Mouse (Mus musculus) macrophage (primary cell): ENCODE measurements around the gene 2210408I21Rik. TPM values are rescaled to one million over a fixed set of nuclear protein-coding genes. Genes with fewer than 3 reads are reported as not detected.
"Not testable (repeated sequence)": the region's sequence is repeated elsewhere in the genome, so short reads cannot be mapped to it uniquely, and the experiment has no call there.

ENCODE experiments used
- H3K27ac ChIP-seq: fragments of 350-480 bp; formaldehyde crosslinking; 2 replicates; pipeline ENCODE4 v1.9.0; 2021
- H3K36me3 ChIP-seq: fragments of 350-480 bp; formaldehyde crosslinking; 2 replicates; pipeline ENCODE4 v1.9.0; 2021; ENCODE audit errors: inconsistent target
- H3K4me3 ChIP-seq: fragments of 350-480 bp; formaldehyde crosslinking; 2 replicates; pipeline ENCODE4 v1.9.0; 2021; ENCODE audit errors: inconsistent target
- H3K79me2 ChIP-seq: fragments of 350-480 bp; formaldehyde crosslinking; 2 replicates; pipeline ENCODE4 v1.9.0; 2021; ENCODE audit errors: inconsistent target
- WGBS: methylation state at CpG from one replicate; pipeline ENCODE4 v1.1.7; 2026; ENCODE audit warnings: inconsistent platforms; ENCODE audit not compliant: missing documents; 5-methylcytosine and 5-hydroxymethylcytosine counted together
- polyA plus RNA-seq: library from polyadenylated mRNA; stranded (reverse); fragments of 250-400 nt; gene quantifications from 3 replicates; pipeline ENCODE4 v1.2.4, GENCODE M21; 2018; ENCODE audit warnings: inconsistent platforms
- total RNA-seq, 78 experiments: library from RNA; depleted of rRNA; stranded (reverse); fragments of 250-400 nt; gene quantifications; 1 replicate in 9 of 78; 2 replicates in 24 of 78; 3 replicates in 43 of 78; 4 replicates in 2 of 78; pipeline ENCODE4 v1.2.4; 2018; ENCODE audit warnings: inconsistent platforms in 56 of 78

2210408I21Rik gene
- total RNA-seq (2018; cell fraction: chromatin; rRNA removed), result 10 to 100 TPM in 24 of 26 experiments, 1 to 10 TPM in 2; 7.4 to 35.7 (median 21.8) TPM
- total RNA-seq (2018; cell fraction: cytosol; rRNA removed), result 1 to 10 TPM; 2.2 to 5.5 (median 4.1) TPM
- 10 to 100 TPM in 17 of 26 experiments, 1 to 10 TPM in 9; 4.2 to 21.4 (median 11.0) TPM for total RNA-seq (2018; cell fraction: nucleus; rRNA removed)
- polyA plus RNA-seq, result 2.0 to 2.4 TPM (median 2.1 TPM) in 3 replicates

DNA sequence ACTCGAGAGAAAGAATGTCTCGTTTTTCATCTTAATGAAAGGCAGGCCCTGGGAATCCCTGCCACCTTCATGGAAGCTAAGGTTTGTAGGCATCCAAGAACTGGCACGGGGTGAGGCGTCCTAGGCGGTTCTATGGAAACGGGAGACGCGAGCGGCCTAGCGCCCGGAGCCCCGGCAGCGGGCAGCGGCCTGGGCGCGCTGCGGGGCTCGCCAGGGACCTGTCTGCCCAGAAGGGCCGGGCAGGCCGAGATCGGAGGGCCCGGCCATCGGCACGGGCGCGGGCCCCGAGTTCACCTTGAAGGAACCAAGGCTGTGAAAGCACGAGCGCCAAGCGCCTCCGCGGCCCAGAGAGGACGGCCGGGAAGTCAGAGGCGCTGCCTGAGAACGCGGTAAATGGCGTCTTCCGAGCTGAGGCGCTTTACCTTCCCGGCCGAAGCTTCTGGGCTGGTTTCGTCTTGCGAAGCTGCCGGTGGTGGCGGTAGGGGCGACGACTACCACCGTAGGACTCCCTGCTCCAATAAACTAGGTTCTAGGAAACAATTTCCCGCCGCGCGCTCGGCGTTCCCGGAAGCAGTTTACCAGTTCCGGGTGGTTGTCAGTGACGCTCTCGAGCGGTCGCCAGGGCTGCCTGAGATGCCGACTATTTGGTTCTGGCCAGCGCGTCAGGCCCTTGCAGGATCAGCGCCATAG is at the start of gene 2210408I21Rik, which contains the start of gene Slf1:
2210408I21Rik (plus strand) TSS at position 610 of the 690 bp plus-strand sequence.
Slf1 (minus strand) TSS at position 543 of the 690 bp plus-strand sequence.
- no peaks in the 10 kb centered on the region for H3K36me3 ChIP-seq
- H3K79me2 ChIP-seq, result peaks cover 32% of the 10 kb centered on the region; the same call in 1 of the 2 replicates
- under 1% methylated on average over 64 of the region's 65 CpGs for WGBS
- H3K4me3 ChIP-seq, result peak within 1 kb of the TSS; percentile 61
- H3K27ac ChIP-seq, result no peak within 1 kb of the TSS

DNA sequence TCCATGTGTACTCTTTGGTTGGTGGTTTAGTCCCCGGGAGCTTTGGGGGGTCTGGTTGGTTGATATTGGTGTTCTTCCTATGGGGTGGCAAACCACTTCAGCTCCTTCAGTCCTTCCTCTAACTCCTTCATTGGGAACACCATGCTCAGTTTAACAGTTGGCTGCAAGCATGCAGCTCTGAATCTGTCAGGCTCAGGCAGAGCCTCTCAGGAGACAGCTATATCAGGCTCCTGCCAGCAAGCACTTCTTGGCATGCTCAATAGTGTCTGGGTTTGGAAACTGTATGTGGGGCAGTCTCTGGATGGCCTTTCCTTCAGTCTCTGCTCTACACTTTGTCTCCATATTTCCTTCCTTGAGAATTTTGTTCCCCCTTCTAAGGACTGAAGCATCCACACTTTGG is 42.5 kb upstream of the 2210408I21Rik start:
- H3K27ac ChIP-seq, H3K4me3 ChIP-seq, H3K36me3 ChIP-seq, H3K79me2 ChIP-seq: not testable (repeated sequence)
- WGBS, result 100% methylated on average over 1 of the region's 1 CpGs

DNA sequence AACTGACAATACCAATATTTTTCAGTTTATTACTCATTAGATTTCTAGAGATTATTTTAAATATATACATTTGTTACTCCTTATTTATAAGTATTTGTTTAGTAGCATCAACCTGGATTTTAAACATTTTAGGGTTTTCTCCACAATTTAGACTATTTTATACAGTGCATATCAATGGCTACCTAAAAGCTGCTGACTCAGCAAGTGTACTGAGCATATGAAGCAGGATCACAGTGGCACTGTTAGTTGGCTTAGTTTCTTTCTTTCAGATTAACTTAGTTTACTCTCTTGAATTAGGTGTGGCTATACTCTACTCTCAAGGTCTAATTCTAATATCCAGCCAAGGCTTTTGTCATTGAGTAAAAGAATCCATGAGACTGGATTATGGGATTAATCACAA is 27.6 kb upstream of the 2210408I21Rik start:
- H3K4me3 ChIP-seq, result no peak overlapping the region
- H3K27ac ChIP-seq, result no peak overlapping the region
- no peaks in the 10 kb centered on the region for H3K79me2 ChIP-seq
- no peaks in the 10 kb centered on the region for H3K36me3 ChIP-seq

DNA sequence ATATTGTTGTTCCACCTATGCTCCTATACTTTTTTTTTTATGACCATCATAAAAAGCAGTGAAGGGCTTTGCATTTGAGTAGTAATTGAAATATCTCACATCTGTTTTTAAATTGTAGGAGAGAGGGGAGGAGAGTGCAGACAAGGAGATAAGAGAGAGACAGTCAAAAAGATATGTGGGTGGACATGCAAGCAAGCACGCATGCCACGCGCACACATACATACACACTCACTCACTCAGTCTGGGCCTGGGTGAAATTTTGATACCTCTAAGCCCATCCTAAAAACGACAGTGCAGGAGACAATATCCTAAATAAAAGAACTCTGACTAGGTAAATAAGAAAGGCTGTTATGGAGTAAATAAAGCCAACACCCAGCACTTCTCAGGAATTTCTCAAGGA is 16.6 kb upstream of the 2210408I21Rik start:
- Histone ChIP-seq H3K79me2 (no peaks in the 10 kb centered on the region), H3K4me3 (no peak overlapping the region), H3K36me3 (no peaks in the 10 kb centered on the region), H3K27ac (no peak overlapping the region)
- WGBS, result 89% methylated on average over 4 of the region's 4 CpGs

DNA sequence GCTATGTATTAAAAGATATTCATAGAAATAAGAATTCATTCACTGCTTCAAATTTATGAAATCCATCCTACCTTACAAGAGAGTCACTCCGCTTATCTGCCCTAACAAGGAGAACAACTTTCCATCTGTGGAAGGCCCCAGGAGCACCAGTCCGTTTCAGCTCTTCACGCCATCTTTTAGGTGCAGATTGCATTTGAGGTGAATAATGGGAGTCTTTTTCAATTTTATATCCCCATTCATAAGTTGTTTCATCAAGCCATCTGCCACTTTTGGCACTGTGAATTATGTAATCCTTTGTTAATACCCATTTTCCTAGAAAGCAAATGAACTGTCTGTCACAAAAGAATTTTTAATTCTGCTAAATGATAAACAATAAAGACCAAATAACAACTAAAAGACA is 10.2 kb upstream of the 2210408I21Rik start:
- Histone ChIP-seq H3K36me3 (no peaks in the 10 kb centered on the region), H3K4me3 (no peak overlapping the region), H3K27ac (no peak overlapping the region), H3K79me2 (no peaks in the 10 kb centered on the region)
- WGBS, result 97% methylated on average over 3 of the region's 3 CpGs

DNA sequence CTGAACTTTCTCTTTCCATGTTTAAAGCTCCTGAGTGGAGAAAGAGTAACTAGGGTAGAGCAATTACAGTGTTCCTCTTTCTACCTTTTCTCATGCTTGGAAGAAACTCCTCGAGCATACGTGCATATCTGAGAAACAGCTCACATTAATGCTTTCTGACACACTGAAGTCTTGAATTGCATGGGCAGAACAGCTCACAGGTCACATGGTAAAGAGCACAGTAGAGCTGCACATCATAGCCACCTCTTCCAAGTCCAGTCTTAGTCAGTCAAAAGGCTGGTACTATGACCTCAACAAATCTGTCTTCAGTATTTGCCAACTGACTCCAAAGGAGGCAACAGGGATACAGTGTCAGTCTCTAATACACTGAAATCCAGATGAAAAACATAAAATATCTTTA is 7.1 kb upstream of the 2210408I21Rik start:
- no peak overlapping the region for H3K27ac ChIP-seq
- 68% methylated on average over 2 of the region's 2 CpGs for WGBS
- H3K79me2 ChIP-seq, result peaks cover 17% of the 10 kb centered on the region; the same call in 1 of the 2 replicates
- no peak overlapping the region for H3K4me3 ChIP-seq
- no peaks in the 10 kb centered on the region for H3K36me3 ChIP-seq

DNA sequence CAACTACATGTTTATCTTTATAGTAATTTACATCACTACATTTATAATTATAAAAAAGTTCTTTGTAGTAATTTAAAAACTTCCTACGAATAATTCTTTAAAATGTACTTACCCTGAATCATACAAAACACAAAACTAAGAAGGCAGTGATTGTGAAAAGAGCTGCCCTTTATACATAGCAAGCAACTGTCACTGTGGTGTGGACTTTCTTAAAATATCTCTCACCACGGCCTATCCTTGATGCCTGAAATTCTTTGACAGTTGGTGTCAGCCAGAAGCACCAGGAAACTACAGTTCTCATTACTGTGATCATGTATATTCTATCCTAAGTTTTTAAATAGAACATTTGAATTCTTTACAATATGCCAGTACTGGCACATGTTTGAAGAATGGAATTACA is 4.2 kb upstream of the 2210408I21Rik start:
- WGBS, result 51% methylated on average over 2 of the region's 2 CpGs
- Histone ChIP-seq H3K27ac (no peak overlapping the region), H3K4me3 (no peak overlapping the region), H3K36me3 (no peaks in the 10 kb centered on the region), H3K79me2 (peaks cover 32% of the 10 kb centered on the region; the same call in 1 of the 2 replicates)

DNA sequence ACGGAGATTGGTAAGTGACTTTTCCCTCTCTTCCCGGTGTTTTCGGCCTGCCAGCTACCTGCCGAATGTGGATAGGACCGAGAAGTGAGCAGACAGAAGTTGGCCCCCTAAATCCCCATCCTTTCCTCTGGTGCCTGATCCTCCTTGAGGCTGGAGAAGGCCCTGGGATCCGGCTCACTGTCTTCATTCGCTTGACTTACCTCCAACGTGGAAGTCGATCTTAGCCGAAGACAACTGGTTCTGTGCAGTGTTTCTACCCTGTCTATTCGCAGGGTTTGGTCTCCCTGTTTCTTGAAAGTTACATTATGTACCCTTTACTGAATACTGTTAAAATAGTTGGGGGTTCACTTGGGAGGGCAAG is 261 bp downstream of the 2210408I21Rik start:
- Histone ChIP-seq H3K79me2 (peaks cover 32% of the 10 kb centered on the region; the same call in 1 of the 2 replicates), H3K27ac (no peak overlapping the region), H3K36me3 (no peaks in the 10 kb centered on the region), H3K4me3 (peak overlapping the region; percentile 61)
- whole genome bisulfite sequencing, result 2% methylated on average over 11 of the region's 11 CpGs

DNA sequence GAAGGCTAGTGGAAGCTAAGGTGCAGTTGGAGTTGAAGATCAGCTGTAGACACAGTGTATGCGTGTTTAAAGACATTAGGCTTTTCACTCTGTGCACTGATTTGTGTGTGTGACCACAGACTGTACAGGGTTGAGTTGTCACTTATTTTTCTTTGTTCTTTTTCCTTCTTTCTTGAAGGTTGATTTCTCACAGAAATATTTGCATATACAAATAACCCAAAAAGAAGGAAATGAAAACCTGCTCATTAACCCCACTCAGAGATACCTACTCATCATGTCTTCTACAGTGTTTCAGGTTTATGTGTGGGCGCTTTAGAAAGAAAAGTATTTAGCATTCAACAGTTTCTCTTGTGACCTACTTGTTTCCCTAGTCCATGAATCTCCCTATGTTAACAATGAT is 5.5 kb downstream of the 2210408I21Rik start:
- H3K4me3 ChIP-seq, result no peak overlapping the region
- 93% methylated on average over 2 of the region's 2 CpGs for WGBS
- no peak overlapping the region for H3K27ac ChIP-seq
- H3K79me2 ChIP-seq, result no peaks in the 10 kb centered on the region
- H3K36me3 ChIP-seq, result no peaks in the 10 kb centered on the region

DNA sequence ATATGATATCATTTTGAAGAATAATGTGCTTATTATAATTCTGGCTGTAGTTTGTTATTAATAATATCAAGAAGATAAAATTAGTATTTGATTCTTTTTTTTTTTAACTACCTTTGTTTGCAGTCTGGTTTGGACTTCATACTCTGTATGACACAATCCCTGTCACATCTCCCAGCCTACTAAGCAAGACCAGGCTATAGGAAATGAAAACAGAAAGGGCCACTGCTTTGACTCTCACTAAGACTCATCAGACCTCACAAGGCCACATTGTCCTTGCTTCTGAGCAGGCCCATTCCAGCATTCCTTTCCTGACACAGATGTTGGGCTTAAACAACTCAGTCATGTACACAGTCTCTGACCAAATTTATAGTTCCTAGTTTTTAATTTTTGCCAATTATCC is 42.6 kb downstream of the 2210408I21Rik start:
- H3K79me2 ChIP-seq, result no peaks in the 10 kb centered on the region
- no peak overlapping the region for H3K27ac ChIP-seq
- H3K4me3 ChIP-seq, result no peak overlapping the region
- H3K36me3 ChIP-seq, result no peaks in the 10 kb centered on the region

DNA sequence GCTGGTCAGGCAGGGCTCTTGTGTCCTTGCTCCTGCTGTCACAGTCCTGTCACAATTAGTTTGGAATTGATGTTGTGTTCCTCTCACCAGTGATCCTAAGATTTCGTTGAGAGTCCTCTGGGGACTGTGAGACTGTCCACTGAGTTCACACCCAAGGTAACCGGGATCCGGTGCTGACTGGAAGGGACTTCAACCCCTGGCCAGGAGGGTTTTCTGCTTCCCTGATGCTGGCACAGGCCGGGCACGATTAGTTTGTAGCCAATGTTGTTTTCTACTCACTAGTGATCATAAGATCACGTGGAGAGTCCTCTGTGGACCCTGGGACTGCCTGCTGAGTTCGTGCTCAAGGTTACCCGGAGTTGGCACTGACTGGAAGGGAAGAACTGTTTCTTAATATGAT is 55.3 kb downstream of the 2210408I21Rik start:
- Histone ChIP-seq H3K27ac (no peak overlapping the region), H3K36me3 (no peaks in the 10 kb centered on the region), H3K4me3 (no peak overlapping the region), H3K79me2 (no peaks in the 10 kb centered on the region)
- WGBS, result 90% methylated on average over 8 of the region's 8 CpGs

DNA sequence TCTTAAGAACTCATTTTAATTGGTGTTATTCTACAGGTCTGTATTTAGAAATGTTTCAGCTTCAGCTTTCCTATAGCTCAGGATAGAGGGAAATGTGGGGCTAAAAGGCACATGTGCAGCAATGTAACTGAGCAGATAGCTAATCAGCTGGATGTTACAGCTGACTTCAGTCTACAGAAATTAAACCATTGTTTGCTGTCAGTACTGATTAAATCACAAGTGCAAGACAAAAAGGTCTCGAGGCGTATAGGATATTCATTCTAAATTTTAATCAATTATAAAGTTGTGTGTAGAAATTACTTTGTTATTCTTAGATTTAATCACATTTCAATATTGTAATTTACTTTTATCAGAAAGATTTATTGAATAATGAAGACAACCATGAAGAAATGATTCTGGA is 56.9 kb downstream of the 2210408I21Rik start:
- H3K79me2 ChIP-seq, result no peaks in the 10 kb centered on the region
- H3K27ac ChIP-seq, result no peak overlapping the region
- no peak overlapping the region for H3K4me3 ChIP-seq
- H3K36me3 ChIP-seq, result no peaks in the 10 kb centered on the region
- WGBS, result no CpG with 5 or more reads among the region's 2 CpGs

DNA sequence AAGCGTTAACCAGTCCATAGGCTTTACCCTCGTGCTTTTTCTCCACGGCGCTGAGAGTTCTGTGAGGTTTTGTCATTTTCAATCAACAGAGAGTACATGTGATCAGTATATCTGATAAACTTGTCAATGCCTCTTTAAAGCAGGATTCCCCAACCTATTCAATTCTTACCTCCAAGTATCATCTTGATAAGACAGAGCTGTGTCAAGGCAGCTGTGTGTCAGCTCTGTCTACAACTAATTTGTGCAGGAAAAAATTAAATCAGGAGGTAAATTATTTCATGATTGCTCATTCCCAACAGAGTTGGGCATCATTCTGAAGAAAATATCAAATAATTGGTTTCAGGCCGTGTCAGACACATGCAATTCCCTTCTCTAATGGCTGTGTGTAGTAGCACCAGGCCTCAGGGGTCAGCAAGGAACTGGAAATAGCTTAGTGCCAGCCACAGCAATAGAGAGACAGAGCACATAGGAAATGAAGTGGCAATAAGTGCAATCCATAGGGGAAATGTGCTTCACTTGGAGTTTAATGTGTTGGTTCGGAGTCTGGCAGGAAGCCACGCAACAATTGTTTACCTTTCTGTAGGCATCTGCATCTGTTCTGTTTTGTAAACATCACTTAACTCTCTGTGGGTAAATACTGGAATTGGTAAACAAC is 73.6 kb downstream of the 2210408I21Rik start:
- WGBS, result 92% methylated on average over 7 of the region's 7 CpGs
- Histone ChIP-seq H3K27ac (no peak overlapping the region), H3K4me3 (no peak overlapping the region), H3K36me3 (no peaks in the 10 kb centered on the region), H3K79me2 (no peaks in the 10 kb centered on the region)

DNA sequence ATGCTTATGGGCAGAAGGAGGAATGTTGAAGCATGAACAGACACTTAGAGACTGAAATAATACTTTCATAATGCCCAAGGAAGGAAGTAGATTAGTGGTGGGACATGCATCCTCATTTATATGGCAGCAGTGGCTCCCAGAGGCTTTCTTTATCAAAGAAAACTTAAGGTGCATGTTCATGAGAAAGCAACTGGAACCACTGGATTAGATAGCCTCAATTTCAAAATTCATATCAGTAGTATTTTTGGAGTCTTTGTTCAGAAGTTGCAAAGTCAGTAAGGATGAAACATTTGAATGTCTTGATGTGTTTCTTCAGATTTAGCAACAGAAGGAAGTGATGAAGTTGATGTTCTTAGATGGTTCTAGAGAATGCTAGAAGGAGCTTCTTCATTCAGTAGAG is 77.9 kb downstream of the 2210408I21Rik start:
- H3K79me2 ChIP-seq, result no peaks in the 10 kb centered on the region
- H3K36me3 ChIP-seq, result no peaks in the 10 kb centered on the region
- H3K4me3 ChIP-seq, result no peak overlapping the region
- no peak overlapping the region for H3K27ac ChIP-seq

DNA sequence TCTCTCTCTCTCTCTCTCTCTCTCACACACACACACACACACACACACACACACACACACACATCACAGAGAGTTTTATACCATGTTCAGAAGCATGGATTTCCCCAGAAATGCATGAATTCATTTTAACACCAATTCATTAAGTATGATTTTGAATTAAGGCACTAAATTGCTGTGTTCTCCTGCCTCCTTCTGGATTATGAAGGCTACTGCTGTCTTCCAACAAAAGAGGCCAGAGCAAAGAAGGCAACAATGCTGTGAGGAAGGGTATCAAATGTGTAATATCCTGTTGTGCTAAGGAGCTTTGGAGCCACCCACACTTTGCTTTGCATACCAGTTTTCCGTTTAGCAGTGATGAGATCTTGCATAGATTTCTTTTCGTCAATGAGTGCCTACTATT is 80.1 kb downstream of the 2210408I21Rik start:
- H3K4me3 ChIP-seq, result no peak overlapping the region
- no peak overlapping the region for H3K27ac ChIP-seq
- 90% methylated on average over 2 of the region's 2 CpGs for WGBS
- H3K36me3 ChIP-seq, result no peaks in the 10 kb centered on the region
- no peaks in the 10 kb centered on the region for H3K79me2 ChIP-seq
